Mouse (Mus musculus) left cerebral cortex, postnatal 14 days (tissue): ENCODE data around the gene Slc25a20. TPM values are rescaled to one million over a fixed set of nuclear protein-coding genes. Genes with fewer than 3 reads are reported as not detected.
"Not testable (repeated sequence)": the region's sequence is repeated elsewhere in the genome, so short reads cannot be mapped to it uniquely, and the experiment has no call there.

Experiments
- DNase-seq, 2 experiments: peaks; one replicate each; pipeline ENCODE4 v3.0.0; 2021 to 2022; ENCODE audit warnings: low spot score in 2 of 2, mixed read lengths in 1 of 2
- intact Hi-C: fragments of 180-260 bp; cut with DNase I; formaldehyde crosslinking; loops from one replicate; pipeline ENCODE4 v1.15.1; 2025
- long read RNA-seq, 2 experiments: library from polyadenylated mRNA; stranded (forward); transcript quantifications; one replicate each; pipeline ENCODE4 v2.0.0; 2021
- total RNA-seq, 2 experiments: library from RNA; stranded (reverse); gene quantifications; 2 replicates each; pipeline ENCODE4 v1.2.3; 2021

Gene Slc25a20
- total RNA-seq, result 10 to 100 TPM; 14.5 to 15.0 TPM
- long read RNA-seq, experiment 1, transcript Slc25a20-201 (9 exons, 1,783 nt), result major isoform, 6 of 6 reads
- long read RNA-seq, experiment 1, partial matches to known transcripts, result 0 of 6 reads
- long read RNA-seq, experiment 1, other reads (novel, unspliced or antisense), result 0 of 6 reads
- long read RNA-seq, experiment 2, partial matches to known transcripts, result 0 of 3 reads
- long read RNA-seq, experiment 2, other reads (novel, unspliced or antisense), result 0 of 3 reads

DNA sequence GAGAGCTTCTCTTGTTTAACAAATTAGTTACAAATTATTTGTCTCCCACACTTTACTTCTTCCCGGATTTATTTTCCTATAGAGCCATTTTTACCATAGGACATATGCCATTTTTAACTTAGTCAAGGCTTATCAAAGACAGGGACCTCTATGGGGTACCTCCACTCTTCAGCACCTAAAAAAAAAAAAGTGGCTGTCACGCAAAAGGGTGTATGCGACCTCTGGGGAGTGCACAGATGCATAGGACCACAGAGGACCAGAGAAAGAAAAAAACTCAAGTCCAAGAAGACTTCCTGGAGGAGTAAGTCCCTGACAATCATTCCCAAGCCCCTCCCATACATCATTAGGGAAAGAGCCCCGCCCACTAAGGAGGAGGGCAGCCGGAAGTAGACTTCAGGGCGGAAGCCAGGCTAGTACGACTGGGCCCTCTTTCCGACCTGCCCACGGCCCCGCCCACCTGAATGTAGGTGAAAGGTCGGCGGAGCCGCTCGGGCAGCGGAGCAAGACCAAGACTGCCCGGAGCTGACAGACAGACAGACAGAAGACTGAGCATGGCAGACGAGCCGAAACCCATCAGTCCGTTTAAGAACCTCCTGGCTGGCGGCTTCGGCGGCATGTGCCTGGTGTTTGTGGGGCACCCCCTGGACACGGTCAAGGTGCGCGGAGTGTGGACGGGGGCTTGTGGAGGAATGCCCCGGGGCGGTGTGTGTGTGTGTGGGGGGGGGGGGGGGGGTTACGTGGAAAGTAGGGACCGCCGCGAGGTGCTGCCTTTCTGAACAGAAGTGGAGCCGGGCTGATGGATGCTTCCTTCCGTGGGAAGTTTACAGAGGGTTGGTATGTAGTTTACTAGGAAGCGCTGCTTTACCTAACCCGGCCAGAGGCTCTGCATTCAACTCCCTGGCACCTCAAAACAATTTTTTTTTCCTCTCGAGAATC is at the start of gene Slc25a20:
TSS of gene Slc25a20 (plus strand) at position 412 of the 936 bp plus-strand sequence.
- peak; percentile 55 to 61 for DNase-seq
- intact Hi-C loops, result no loop called here

DNA sequence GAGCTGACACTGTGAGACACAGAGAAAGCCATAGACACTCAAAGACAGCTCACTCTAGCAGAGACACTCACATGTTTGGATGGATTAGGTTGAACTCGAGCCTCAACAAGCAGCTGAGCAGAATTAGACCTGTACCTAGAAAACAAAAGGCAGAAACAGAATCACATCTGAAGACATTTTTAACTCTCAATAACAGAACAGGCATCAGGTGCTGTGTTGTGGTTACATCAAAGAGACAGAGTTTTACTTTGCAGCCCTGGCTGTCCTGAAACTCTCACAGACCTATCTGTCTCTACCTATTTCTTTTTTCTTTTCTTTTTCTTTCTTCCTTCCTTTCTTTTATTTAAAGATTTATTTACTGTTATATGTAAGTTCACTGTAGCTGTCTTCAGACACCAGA is 44.6 kb upstream of the Slc25a20 start:
- intact Hi-C loops, result no loop called here

DNA sequence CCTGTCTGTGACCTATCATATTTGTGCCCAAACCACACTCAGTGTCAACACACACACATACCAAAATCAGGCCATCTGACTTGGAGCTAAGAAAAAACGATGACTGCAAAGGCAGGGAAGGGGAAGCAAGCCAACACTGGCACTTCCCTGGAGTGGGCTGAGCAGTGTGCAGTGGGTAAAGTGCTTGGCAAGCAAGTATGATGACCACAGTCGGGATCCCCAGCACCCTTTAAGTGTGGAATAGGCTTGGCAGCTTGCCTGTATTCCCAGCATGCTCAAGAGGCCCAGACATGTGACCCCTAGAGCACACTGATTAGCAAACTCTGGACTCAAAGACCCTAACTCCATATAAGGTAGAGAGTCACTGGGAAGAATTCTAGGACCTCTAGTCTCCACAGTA is 35.4 kb upstream of the Slc25a20 start:
- intact Hi-C loops, result no loop called here
- no peak for DNase-seq

More for the DNA sequence above, 44.6 kb upstream of the Slc25a20 start:
- DNase-seq, result no peak

DNA sequence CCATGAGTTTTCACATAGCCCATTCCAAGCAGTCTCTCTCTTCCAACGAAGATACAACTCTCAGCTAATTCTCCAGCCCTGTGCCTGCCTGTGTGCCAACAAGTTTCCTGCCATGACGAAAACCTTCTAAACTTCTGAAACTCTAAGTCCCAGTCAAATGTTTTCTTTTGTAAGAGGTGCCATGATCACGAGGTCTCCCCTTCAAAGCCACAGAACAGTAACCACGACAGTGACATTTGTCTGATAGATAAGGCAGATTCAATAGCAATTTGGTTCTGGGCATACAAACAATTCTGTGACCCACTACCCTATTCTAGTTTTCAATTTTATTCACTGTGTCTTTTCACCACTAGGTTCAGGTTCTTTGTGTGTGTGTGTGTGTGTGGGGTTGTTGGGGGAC is 33.7 kb upstream of the Slc25a20 start:
- no peak for DNase-seq
- intact Hi-C loops, result no loop called here

DNA sequence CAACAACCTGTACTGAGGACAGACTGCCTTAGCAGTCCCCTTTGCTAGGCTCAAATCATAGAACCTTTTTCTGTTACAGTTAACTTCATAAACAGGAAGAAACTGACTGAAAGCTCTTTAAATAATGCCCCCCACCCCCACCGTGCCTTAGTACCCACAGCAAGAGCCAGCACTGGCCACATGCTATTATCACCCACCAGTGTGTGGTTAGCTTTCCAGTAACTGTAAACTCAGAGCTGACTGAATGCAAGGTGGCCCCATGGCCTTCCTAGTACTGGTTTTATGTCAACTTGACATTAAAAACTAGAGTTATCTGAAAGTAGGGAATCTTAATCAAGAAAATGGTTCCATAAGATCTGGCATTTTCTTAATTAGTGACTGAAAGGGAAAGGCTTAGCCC is 31.2 kb upstream of the Slc25a20 start:
- DNase-seq, result no peak
- intact Hi-C loops, result no loop called here

DNA sequence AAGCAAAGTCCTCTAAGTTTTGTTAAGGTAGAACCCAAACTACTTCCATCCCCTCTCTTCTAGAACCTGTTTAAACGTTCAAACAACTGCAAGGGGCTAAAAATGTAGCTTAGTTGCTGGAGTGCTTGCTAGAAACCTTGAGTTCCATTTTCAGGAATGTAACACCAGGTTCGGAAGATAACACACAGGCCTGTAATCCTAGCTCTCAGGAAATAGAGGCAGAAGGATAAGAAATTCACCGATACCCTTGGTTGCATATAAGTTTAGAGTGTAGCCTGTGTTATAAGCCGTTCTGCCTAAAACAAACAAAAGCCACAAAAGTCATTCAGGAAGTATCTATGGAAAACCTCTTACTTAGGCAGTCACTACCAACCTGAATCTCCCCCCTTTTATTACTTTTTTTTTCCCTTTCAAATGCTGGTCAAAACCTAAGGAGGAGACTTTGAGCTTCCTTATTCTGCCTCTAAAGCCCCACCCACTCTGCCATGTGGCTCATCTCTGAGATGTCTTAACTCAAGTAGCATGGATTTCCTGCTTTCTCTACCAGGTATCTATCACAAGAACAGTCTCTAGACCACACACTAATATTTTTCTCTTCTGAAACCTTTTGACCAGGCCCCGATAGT is 30.1 kb upstream of the Slc25a20 start:
- DNase-seq, result no peak
- intact Hi-C loops, result no loop called here

DNA sequence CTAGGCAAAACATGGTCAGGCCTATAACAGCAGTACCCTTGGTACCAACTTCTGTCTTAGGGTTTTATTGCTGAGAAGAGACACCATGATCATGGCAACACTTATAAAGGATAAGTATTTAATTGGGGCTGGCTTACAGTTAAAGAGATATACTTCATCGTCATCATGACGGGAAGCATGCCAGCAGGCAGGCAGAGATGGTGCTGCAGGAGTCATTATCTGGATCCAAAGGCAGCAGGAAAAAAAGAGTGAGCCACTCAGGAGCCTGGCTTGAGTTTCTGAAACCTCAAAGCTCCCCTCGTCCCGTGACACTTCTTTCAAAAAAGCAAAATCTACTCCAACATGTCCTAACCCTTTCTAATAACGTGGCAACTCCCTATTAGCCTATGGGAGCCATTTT is 29.5 kb upstream of the Slc25a20 start:
- intact Hi-C loops, result no loop called here
- no peak for DNase-seq

DNA sequence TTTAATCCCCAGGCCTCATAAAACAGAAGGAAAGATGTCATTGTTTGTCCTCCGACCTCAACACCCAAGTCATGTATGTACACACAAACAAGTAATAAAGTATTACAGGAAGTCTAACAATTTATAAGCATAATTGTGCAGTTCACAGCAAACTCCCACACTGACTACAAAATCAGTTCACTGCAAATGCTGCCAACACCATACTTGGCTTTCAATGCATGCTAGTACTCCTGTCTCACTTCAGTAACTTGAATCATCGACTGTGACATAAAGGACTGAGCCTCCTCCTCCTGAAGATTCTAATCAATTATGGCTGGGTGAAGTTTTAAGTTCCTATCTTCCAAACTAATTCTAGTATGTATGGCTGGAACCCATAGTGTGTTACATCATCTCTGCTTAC is 28.0 kb upstream of the Slc25a20 start:
- intact Hi-C loops, result no loop called here
- DNase-seq, result peak in 1 of 2 experiments; percentile 25

DNA sequence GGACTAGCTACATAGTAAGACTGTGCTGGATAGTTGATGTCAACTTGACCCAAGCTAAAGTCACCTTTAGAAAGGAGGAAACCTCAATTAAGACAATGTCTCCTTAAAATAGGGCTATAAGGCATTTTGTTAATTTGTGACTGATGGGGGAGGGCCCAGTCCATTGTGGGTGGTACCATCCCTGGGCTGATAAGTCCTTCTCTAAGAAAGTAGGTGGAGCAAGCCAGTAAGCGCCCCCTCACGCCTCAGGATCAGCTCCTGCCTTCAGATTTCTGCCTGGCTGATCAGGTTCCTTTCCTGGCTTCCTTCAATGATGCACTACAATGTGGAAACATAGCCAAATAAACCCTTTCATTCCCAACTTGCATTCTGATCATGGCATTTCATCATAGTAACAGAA is 26.5 kb upstream of the Slc25a20 start:
- no peak for DNase-seq
- intact Hi-C loops, result no loop called here

DNA sequence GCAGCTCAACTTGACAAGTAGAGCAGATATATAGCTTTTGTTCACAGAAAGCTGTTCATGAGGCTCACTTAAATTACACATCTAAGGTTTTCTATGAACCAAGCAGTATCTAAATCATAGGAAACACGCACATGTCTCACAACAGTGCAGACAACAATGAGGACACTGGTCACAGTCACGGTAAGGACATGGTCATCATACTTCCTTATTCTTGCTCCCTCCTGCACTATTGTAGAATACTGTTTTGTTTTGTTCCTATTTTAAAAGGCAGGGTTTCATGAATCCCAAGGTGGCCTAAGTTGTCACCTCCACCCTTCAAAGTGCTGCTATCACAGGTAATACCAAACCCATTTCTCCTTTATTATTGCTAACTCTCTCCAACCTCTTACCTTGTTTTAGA is 22.1 kb upstream of the Slc25a20 start:
- no peak for DNase-seq
- intact Hi-C loops, result no loop called here

DNA sequence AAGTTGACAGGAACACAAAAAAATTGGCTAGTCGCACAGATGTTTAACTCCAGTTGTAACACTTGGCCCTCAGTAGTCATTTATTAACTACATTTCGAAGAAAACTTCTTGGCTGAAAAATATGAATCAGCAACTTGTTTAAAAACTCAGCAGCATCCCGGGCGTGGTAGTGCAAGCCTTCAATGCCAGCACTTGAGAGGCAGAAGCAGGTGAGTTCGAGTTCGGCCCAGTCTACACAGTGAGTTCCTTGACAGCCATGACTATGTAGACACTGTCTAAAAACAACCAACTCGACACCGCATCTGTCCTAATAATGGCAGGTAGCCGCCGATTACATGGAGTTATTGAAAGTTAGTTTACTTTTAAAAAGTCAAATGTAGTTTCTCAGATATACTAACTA is 13.7 kb upstream of the Slc25a20 start:
- intact Hi-C loops, result no loop called here
- no peak for DNase-seq

DNA sequence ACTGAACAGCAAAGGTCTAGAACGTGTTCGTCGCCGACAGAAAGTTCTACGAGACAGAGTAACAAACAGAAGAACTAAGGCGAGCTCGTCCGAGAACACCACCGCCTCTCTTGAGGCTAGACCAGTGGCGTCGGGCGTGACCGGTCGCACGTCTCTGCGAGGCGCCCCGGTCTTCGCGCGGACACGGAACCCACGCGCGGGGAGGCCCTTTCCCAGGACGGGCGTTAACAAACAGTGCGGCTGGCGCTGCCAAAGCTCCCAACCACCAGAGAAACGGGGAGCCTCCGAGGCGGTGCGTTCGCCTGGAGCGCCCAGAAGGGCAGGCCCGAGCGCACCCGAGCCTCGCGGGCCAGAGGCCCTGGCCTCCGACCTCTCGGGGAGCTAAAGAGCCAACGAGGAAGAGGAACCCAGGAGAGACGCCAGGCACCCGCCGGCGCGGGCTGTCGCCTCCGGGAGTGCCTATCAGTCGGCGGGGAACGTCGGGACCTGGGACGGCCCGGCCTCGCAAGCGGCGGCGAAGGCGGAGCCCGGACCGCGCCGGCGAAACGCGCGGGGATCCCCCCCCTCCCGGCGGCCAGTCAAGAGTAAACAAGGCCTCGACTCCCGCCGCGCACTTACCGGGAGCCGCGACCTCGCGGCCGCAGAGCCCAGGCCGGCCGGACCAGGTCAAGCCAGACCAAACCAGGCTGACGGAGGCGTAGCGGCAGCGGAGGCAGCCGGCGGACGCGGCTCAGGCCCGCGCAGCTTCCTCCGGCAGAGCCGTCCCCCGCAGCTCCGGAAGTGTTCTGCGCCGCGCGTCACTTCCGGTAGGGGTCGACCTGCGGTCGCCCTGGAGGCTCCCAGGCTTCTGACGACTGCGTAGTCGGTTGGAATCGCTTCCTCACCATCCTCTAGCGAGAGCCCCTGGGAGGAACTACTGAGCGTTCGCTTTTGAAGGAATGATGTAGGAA is 13.0 kb upstream of the Slc25a20 start, which contains the start of gene Arih2:
TSS of gene Arih2 (minus strand) at position 776 of the 950 bp plus-strand sequence.
- DNase-seq, result peak; percentile 86 to 90

DNA sequence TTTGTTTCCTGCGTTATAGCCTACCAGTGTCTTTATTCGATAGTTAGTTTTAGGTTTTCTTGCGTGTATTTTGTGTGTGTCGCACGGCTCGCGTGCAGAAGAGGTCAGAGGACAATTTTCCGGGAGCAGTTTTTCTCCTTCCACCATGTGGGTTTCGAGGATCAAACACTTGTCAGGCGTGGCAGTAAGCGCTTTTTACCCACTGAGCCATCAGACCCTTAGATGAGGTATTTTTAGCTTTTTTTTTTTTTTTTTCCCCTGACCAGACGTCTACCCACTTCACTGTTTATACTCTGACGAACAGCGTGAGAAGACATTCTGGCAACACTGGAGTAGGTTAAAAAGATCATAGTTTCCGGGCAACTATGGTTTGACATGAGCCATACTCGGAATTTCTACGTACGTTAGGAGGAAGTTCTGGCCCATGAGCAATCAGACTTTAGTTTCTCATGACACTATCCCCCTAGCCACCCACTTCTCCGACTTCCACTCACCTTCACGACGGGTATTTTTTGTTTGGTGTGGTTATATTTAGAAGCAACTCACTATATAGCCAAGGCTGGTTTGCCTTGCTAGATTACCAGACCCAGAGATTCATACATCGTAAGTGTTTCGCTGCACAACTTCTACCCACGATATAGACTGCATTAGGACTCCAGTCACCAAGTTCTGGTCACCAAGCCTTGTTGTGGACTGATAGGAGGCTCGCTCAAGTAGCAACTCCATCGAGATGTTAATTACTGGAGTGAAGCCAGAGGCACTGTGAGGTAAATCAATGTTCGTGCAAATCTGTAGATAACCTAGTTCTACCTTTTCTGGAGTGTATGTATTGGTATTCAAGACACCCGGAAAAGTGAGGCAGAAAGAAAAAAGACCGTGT is 12.1 kb upstream of the Slc25a20 start:
- no peak for DNase-seq
- intact Hi-C loops, result no loop called here

More for the DNA sequence above, 13.0 kb upstream of the Slc25a20 start, which contains the start of gene Arih2:
- intact Hi-C loops, result no loop called here

DNA sequence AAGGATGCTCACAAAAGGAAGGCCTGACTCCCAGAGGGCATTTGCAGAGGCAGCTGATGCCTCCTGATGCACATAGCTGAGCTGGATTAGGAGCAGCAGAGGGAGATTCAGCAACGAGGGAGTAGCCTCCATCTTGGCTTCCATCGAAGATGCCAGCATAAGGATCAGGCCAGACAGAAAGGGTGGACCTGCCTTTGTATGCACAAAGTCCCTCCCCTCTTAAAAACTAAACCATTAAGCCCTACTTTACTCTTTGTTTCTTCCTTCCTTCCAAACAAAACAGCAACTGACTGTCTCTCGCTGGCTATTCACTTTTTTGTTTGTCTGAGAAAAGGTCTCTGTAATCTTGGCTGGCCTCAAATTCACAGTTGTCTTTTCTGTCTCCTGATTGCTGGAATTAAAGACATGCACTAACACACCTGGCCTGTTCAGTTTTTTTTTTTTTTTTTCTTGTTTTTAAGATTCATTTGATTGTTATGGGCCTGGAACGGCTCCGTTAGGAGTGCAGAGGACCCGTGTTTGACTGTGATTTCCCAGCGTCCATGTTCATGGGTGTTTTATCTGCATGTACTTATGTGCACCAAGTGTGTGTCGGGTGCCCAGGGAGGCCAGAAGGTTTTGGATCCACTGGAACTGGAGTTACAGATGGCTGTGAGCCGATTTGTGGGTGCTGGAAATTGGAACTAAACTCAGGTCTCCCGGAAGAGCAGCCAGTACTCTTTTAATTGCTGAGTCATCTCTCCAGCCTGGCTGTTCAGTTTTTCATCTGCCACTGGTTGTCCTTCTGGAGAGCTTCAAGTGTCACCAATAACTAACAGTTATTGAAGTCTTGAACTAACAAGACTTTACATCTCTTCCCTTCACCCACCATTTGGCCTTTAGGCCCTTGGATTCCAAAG is 7.1 kb upstream of the Slc25a20 start:
- DNase-seq, result no peak
- intact Hi-C loops, result no loop called here

DNA sequence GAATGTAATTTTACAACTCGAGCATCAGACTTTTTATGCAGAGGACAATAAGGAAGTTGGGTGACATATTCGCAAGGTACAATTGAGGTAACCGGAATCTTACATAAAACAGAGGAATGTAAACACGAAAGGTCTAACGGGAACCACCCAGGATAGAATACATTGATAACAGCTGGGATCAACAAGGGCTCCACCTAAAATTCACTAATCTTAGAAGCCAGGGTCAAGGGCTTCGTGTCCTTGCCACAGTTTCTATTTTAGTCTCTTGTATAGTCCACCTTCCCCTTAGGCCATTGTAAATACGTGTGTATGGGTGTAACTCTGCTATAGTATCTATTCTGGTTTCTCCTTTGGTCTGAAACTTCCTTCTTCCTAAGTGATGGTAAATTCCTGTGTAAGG is 6.0 kb upstream of the Slc25a20 start:
- intact Hi-C loops, DNase-seq: not testable (repeated sequence)

DNA sequence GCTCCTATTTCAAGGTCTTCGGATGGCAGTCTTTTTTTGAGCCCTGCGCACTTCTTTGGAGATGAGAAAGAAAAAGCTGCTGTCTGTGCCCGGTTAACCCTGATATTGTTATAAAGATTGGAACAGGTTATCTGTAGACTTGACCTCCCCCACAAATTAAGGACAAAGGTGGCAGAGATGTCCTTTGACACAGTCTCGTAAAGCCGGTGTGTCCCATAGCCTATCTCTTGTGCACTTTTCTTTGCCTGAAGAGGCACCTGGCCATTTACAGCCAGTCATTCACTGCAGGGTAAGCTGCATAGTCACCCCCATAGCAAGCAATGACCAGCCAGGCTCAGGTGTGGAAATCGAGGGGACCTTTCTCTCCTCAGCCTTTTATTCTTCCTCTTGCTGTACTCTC is 772 bp downstream of the Slc25a20 start:
- no peak for DNase-seq
- intact Hi-C loops, result no loop called here

DNA sequence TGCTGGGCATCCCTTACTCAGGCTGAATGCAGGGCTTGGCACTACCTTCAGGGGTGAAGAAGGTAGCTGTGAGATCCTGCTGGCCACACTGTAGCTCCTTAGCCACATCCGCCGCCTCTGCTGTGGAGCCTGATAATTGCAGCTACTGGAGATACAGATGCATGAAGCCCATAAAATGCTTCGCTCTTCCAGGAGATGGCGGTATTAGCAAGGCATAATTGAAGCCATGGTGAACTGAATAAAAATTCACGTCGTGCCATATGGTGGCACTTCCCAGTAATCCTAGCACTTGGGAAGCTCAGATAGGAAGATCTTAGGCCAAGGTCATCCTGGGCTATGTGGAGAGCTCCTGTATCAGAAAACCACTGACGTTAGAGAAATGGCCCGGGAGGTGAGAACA is 8.0 kb downstream of the Slc25a20 start:
- intact Hi-C loops, result no loop called here
- peak; percentile 35 to 52 for DNase-seq
